Mouse (Mus musculus) forebrain, embryonic 10.5 days (tissue): ENCODE measurements at regions not wholly inside any gene's neighbourhood (a gene's known extent, or its start where the extent isn't known, plus 50 kb on each side); places are given as distances from the start of the nearest gene placed in this dataset.

ENCODE experiments used
- DNase-seq: peaks from one replicate; pipeline ENCODE4 v3.0.0-alpha.2; 2017; ENCODE audit warnings: low spot score; ENCODE audit errors: extremely low spot score
- H3K27ac ChIP-seq: fragments of 300-500 bp; sonication (generic); 2 replicates; pipeline ENCODE4 v1.5.1; 2016; ENCODE audit warnings: mild to moderate bottlenecking
- H3K27me3 ChIP-seq: fragments of 300-500 bp; sonication (generic); 2 replicates; pipeline ENCODE4 v1.6.1; 2016; ENCODE audit warnings: mild to moderate bottlenecking; ENCODE audit not compliant: poor library complexity, severe bottlenecking
- H3K36me3 ChIP-seq: fragments of 300-500 bp; sonication (generic); replicated peaks from 2 replicates; pipeline ENCODE4 v1.6.1; 2016; ENCODE audit warnings: mild to moderate bottlenecking, moderate library complexity
- H3K4me1 ChIP-seq: fragments of 300-500 bp; sonication (generic); 2 replicates; pipeline ENCODE4 v1.6.1; 2016
- H3K4me3 ChIP-seq: fragments of 300-500 bp; sonication (generic); 2 replicates; pipeline ENCODE4 v1.5.1; 2016; ENCODE audit warnings: mild to moderate bottlenecking, moderate library complexity
- H3K9me3 ChIP-seq: fragments of 300-500 bp; sonication (generic); 2 replicates; pipeline ENCODE4 v1.6.1; 2016; ENCODE audit warnings: mild to moderate bottlenecking, moderate library complexity
- WGBS: fragments of 180-500 bp; shearing (Covaris S2); methylation state at CpG from one replicate; pipeline ENCODE4 v1.1.7; 2016; 5-methylcytosine and 5-hydroxymethylcytosine counted together

GRCm38 (mm10) chr10:70717025-70717424, 61.3 kb upstream of the Phyhipl start:
- peak overlapping the region; percentile 6; the same call in 1 of the 2 replicates for H3K4me3 ChIP-seq
- WGBS: 16% methylated on average over 6 of the region's 6 CpGs
- no peaks in the 10 kb centered on the region for H3K9me3 ChIP-seq
- H3K4me1 ChIP-seq: peaks cover 12% of the 10 kb centered on the region
- no peak for DNase-seq
- H3K27ac ChIP-seq: peak overlapping the region; percentile 69; the same call in 1 of the 2 replicates
- H3K36me3 ChIP-seq: no peaks in the 10 kb centered on the region
- no peaks in the 10 kb centered on the region for H3K27me3 ChIP-seq

- Histone ChIP-seq H3K36me3 (no peaks in the 10 kb centered on the region), H3K4me1 (peaks cover 20% of the 10 kb centered on the region), H3K4me3 (no peak overlapping the region), H3K9me3 (no peaks in the 10 kb centered on the region), H3K27ac (no peak overlapping the region), H3K27me3 (no peaks in the 10 kb centered on the region)
- no peak for DNase-seq
- 88% methylated on average over 7 of the region's 7 CpGs for WGBS
These were observed 57.5 kb upstream of the Phyhipl start for GRCm38 (mm10) chr10:70713306-70713705.

GRCm38 (mm10) chr10:70708806-70709205, 53.0 kb upstream of the Phyhipl start:
- no peak for DNase-seq
- H3K9me3 ChIP-seq: no peaks in the 10 kb centered on the region
- peaks cover 10% of the 10 kb centered on the region for H3K4me1 ChIP-seq
- no peaks in the 10 kb centered on the region for H3K27me3 ChIP-seq
- H3K27ac ChIP-seq: no peak overlapping the region
- no peak overlapping the region for H3K4me3 ChIP-seq
- WGBS: 51% methylated on average over 3 of the region's 3 CpGs
- no peaks in the 10 kb centered on the region for H3K36me3 ChIP-seq
